Mouse (Mus musculus) limb, embryonic 14.5 days (tissue): ENCODE measurements around the gene Pparg. TPM values are rescaled to one million over a fixed set of nuclear protein-coding genes. Genes with fewer than 3 reads are reported as not detected.
A peak's percentile ranks its signal among the peaks of the same experiment; 100 is the strongest.

Experiments
- ATAC-seq: fragments of 200-750 bp; cut with Nextera tagmentation; 2 replicates; pipeline ENCODE4 v1.8.0; 2017; ENCODE audit warnings: low read depth, moderate number of reproducible peaks, moderate TSS enrichment; ENCODE audit not compliant: low FRiP score
- DNase-seq: peaks from one replicate; pipeline ENCODE4 v3.0.0-alpha.2; 2015; ENCODE audit warnings: low spot score
- H3K27ac ChIP-seq: fragments of 300-500 bp; sonication (generic); replicated peaks from 2 replicates; pipeline ENCODE4 v1.5.1; 2014; ENCODE audit warnings: low read depth, mild to moderate bottlenecking, low read length, moderate library complexity, mixed read lengths
- H3K27me3 ChIP-seq: fragments of 300-500 bp; sonication (generic); 2 replicates; pipeline ENCODE4 v1.6.1; 2014; ENCODE audit warnings: low read length, mixed read lengths; ENCODE audit not compliant: control insufficient read depth, insufficient read depth
- H3K36me3 ChIP-seq: fragments of 300-500 bp; sonication (generic); 2 replicates; pipeline ENCODE4 v1.6.1; 2014; ENCODE audit warnings: mild to moderate bottlenecking, low read length, moderate library complexity, mixed read lengths; ENCODE audit not compliant: control insufficient read depth, insufficient read depth
- H3K4me1 ChIP-seq: fragments of 300-500 bp; sonication (generic); 2 replicates; pipeline ENCODE4 v1.6.1; 2014; ENCODE audit warnings: antibody characterized with exemption, low read length, mixed read lengths; ENCODE audit not compliant: control insufficient read depth, insufficient read depth
- H3K4me2 ChIP-seq: fragments of 300-500 bp; sonication (generic); replicated peaks from 2 replicates; pipeline ENCODE4 v1.6.1; 2014; ENCODE audit warnings: low read depth, mild to moderate bottlenecking, low read length, moderate library complexity; ENCODE audit not compliant: severe bottlenecking
- H3K4me3 ChIP-seq: fragments of 300-500 bp; sonication (generic); replicated peaks from 2 replicates; pipeline ENCODE4 v1.5.1; 2014; ENCODE audit warnings: low read length
- H3K9ac ChIP-seq: fragments of 300-500 bp; sonication (generic); 2 replicates; pipeline ENCODE4 v1.6.1; 2014; ENCODE audit warnings: mild to moderate bottlenecking, low read depth, low read length, moderate library complexity; ENCODE audit not compliant: severe bottlenecking
- H3K9me3 ChIP-seq: fragments of 300-500 bp; sonication (generic); 2 replicates; pipeline ENCODE4 v1.6.1; 2016; ENCODE audit warnings: low read length; ENCODE audit not compliant: control insufficient read depth
- POLR2A ChIP-seq: fragments of 200-500 bp; IDR thresholded peaks from 2 replicates; pipeline ENCODE4 v1.8.0; 2012; ENCODE audit warnings: inconsistent platforms, mild to moderate bottlenecking, moderate library complexity, borderline replicate concordance; ENCODE audit not compliant: insufficient read depth, insufficient read length; ENCODE audit errors: extremely low read depth
- WGBS: fragments of 180-500 bp; shearing (Covaris S2); extraction: QIAGEN DNeasy Blood & Tissue Kit; methylation state at CpG from one replicate; pipeline ENCODE4 v1.1.7; 2014; 5-methylcytosine and 5-hydroxymethylcytosine counted together
- polyA plus RNA-seq, 2 experiments: library from polyadenylated mRNA; depleted of rRNA in 1 of 2; stranded (reverse) in 1 of 2; unstranded in 1 of 2; fragments of >200 nt; fragmentation: Nextera tagmentation in 1 of 2; extraction: Ambion mirVana in 1 of 2; gene quantifications; 2 replicates each; pipeline versions ENCODE4 v1.2.1 to v1.2.3; 2012 to 2014

Gene Pparg
- polyA plus RNA-seq, 2 experiments: 2.1 to 2.3 TPM

- H3K27ac ChIP-seq: no peak overlapping the region
- DNase-seq (no peak), ATAC-seq (no peak)
- WGBS: 71% methylated on average over 4 of the region's 4 CpGs
- no peaks in the 10 kb centered on the region for H3K27me3 ChIP-seq
- H3K4me3 ChIP-seq: no peak overlapping the region
- TF ChIP-seq POLR2A: no peak
- no peak overlapping the region for H3K9ac ChIP-seq
- no peaks in the 10 kb centered on the region for H3K9me3 ChIP-seq
- 0 out of 2 replicates have a peak, but pooled peaks cover 4% of the 10 kb centered on the region for H3K4me1 ChIP-seq
- no peaks in the 10 kb centered on the region for H3K36me3 ChIP-seq
- no peak overlapping the region for H3K4me2 ChIP-seq
Observed at GRCm38 (mm10) chr6:115343096-115343495, 17.7 kb upstream of the Pparg start.

GRCm38 (mm10) chr6:115343570-115343969 lies 17.2 kb upstream of the Pparg start:
- ATAC-seq (no peak), DNase-seq (no peak)
- 46% methylated on average over 5 of the region's 5 CpGs for WGBS
- Histone ChIP-seq H3K9me3 (no peaks in the 10 kb centered on the region), H3K27me3 (no peaks in the 10 kb centered on the region), H3K27ac (no peak overlapping the region), H3K4me3 (no peak overlapping the region), H3K4me1 (0 out of 2 replicates have a peak, but pooled peaks cover 4% of the 10 kb centered on the region), H3K9ac (no peak overlapping the region), H3K36me3 (no peaks in the 10 kb centered on the region), H3K4me2 (no peak overlapping the region)
- TF ChIP-seq POLR2A: no peak

- WGBS: 32% methylated on average over 10 of the region's 10 CpGs
- Histone ChIP-seq H3K4me3 (no peak overlapping the region), H3K9ac (no peak overlapping the region), H3K4me2 (0 out of 2 replicates have a peak overlapping the region, but pooled peaks have one; percentile 10), H3K27ac (no peak overlapping the region), H3K27me3 (no peaks in the 10 kb centered on the region), H3K4me1 (0 out of 2 replicates have a peak, but pooled peaks cover 4% of the 10 kb centered on the region), H3K36me3 (no peaks in the 10 kb centered on the region), H3K9me3 (no peaks in the 10 kb centered on the region)
- TF ChIP-seq POLR2A: no peak
- no peak for DNase-seq
- ATAC-seq: no peak
Observed at GRCm38 (mm10) chr6:115344101-115344500, 16.6 kb upstream of the Pparg start.

- WGBS: 38% methylated on average over 11 of the region's 11 CpGs
- TF ChIP-seq POLR2A: no peak
- Histone ChIP-seq H3K4me3 (no peak overlapping the region), H3K27ac (no peak overlapping the region), H3K4me2 (no peak overlapping the region), H3K9me3 (no peaks in the 10 kb centered on the region), H3K36me3 (no peaks in the 10 kb centered on the region), H3K9ac (no peak overlapping the region), H3K27me3 (no peaks in the 10 kb centered on the region), H3K4me1 (0 out of 2 replicates have a peak, but pooled peaks cover 4% of the 10 kb centered on the region)
- ATAC-seq: no peak
- no peak for DNase-seq
Observed at GRCm38 (mm10) chr6:115344513-115344912, 16.2 kb upstream of the Pparg start.

- DNase-seq (no peak), ATAC-seq (no peak)
- Histone ChIP-seq H3K9me3 (no peaks in the 10 kb centered on the region), H3K36me3 (no peaks in the 10 kb centered on the region), H3K27me3 (no peaks in the 10 kb centered on the region), H3K27ac (no peak overlapping the region), H3K4me2 (no peak overlapping the region), H3K4me1 (0 out of 2 replicates have a peak, but pooled peaks cover 4% of the 10 kb centered on the region), H3K9ac (no peak overlapping the region), H3K4me3 (no peak overlapping the region)
- no peak for TF ChIP-seq POLR2A
- WGBS: 85% methylated on average over 8 of the region's 8 CpGs
Observed at GRCm38 (mm10) chr6:115345013-115345412, 15.7 kb upstream of the Pparg start.
